Mouse (Mus musculus) embryonic facial prominence, embryonic 13.5 days (tissue): Measurements from ENCODE around the gene Anapc15. TPM values are rescaled to one million over a fixed set of nuclear protein-coding genes. Genes with fewer than 3 reads are reported as not detected.
"Not testable (repeated sequence)": the region's sequence is repeated elsewhere in the genome, so short reads cannot be mapped to it uniquely, and the experiment has no call there.

ENCODE experiments used
- ATAC-seq: fragments of 200-750 bp; cut with Nextera tagmentation; 2 replicates; pipeline ENCODE4 v1.8.0; 2017; ENCODE audit warnings: low read depth; ENCODE audit not compliant: insufficient number of reproducible peaks, insufficient read depth, low FRiP score, low TSS enrichment
- H3K27ac ChIP-seq: fragments of 300-500 bp; sonication (generic); 2 replicates; pipeline ENCODE4 v1.5.1; 2015; ENCODE audit warnings: moderate library complexity, mild to moderate bottlenecking, inconsistent platforms
- H3K27me3 ChIP-seq: fragments of 300-500 bp; sonication (generic); 2 replicates; pipeline ENCODE4 v1.6.1; 2015; ENCODE audit warnings: mild to moderate bottlenecking, inconsistent platforms
- H3K36me3 ChIP-seq: fragments of 300-500 bp; sonication (generic); 2 replicates; pipeline ENCODE4 v1.6.1; 2015; ENCODE audit warnings: mild to moderate bottlenecking, inconsistent platforms
- H3K4me1 ChIP-seq: fragments of 300-500 bp; sonication (generic); 2 replicates; pipeline ENCODE4 v1.6.1; 2015; ENCODE audit warnings: inconsistent platforms
- H3K4me2 ChIP-seq: fragments of 300-500 bp; sonication (generic); 2 replicates; pipeline ENCODE4 v1.6.1; 2015; ENCODE audit warnings: moderate library complexity, mild to moderate bottlenecking, inconsistent platforms
- H3K4me3 ChIP-seq: fragments of 300-500 bp; sonication (generic); 2 replicates; pipeline ENCODE4 v1.5.1; 2015; ENCODE audit warnings: mild to moderate bottlenecking, inconsistent platforms
- H3K9ac ChIP-seq: fragments of 300-500 bp; sonication (generic); 2 replicates; pipeline ENCODE4 v1.6.1; 2015; ENCODE audit warnings: mild to moderate bottlenecking, inconsistent platforms
- H3K9me3 ChIP-seq: fragments of 300-500 bp; sonication (generic); 2 replicates; pipeline ENCODE4 v1.6.1; 2016; ENCODE audit warnings: inconsistent platforms
- WGBS: fragments of 180-500 bp; shearing (Covaris S2); methylation state at CpG from one replicate; pipeline ENCODE4 v1.1.7; 2015; ENCODE audit warnings: mixed read lengths; 5-methylcytosine and 5-hydroxymethylcytosine counted together
- microRNA-seq: library from miRNA; unstranded; fragments of <30 nt; microRNA quantifications from one replicate; pipeline ENCODE4, GENCODE M21; 2016
- polyA plus RNA-seq: library from polyadenylated mRNA; unstranded; fragments of >200 nt; fragmentation: Nextera tagmentation; extraction: Ambion mirVana; gene quantifications from 2 replicates; pipeline ENCODE4 v1.2.1, GENCODE M21; 2015

The Anapc15 gene
- polyA plus RNA-seq, 1 experiment from 2014 or later = 73.4 TPM

DNA sequence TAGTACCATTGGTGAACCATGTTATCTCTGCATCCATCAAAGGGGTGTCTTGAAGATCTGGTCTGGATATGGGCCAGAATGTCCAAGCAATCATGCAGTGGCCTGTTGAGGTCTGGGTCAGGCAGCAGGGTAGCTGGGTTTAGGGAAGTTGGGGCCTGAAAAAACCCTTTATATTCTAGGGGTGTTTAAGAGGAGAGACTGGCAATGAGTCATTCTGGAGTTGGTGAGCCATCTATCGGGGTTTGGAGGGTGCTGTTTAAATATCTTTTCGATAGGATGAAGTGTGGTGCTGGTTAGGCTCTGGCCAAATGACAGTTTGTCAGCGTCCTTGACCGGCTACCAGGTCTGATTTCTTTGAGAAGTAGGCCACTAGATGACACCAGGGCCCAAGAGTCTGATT is 72.4 kb downstream of the Anapc15 start:
- ATAC-seq = no peak
- H3K9ac ChIP-seq = no peak overlapping the region; the same call in 1 of the 2 replicates
- WGBS = 97% methylated on average over 4 of the region's 4 CpGs

DNA sequence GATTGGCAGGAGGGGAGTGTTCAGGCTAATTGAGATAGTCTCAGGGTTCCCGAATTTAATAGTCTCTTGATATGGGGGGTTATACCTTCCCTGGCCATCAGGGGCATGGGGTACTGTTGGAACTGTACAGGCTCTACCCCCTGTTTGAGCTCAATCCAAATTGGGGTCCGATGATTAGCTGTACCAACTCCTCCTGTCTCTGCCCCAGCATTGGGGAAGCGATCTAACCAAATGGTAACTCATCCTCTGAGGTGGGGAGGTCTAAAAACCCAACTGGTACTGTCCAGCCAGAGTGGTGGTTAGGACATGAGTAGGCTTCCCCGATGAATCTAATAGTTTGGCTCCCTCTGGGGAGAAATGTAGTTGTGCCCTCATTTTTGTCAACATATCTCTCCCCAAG is 73.5 kb downstream of the Anapc15 start:
- no peaks in the 10 kb centered on the region for H3K27me3 ChIP-seq
- 96% methylated on average over 4 of the region's 4 CpGs for WGBS
- no peak overlapping the region for H3K27ac ChIP-seq
- H3K4me1 ChIP-seq = peaks cover 21% of the 10 kb centered on the region
- H3K4me3 ChIP-seq = no peak overlapping the region
- no peak overlapping the region for H3K9ac ChIP-seq
- H3K4me2 ChIP-seq = no peak overlapping the region
- ATAC-seq = no peak
- H3K9me3 ChIP-seq = no peaks in the 10 kb centered on the region
- H3K36me3 ChIP-seq = peaks cover 10% of the 10 kb centered on the region

More for the DNA sequence above, 72.4 kb downstream of the Anapc15 start:
- peaks cover 21% of the 10 kb centered on the region for H3K4me1 ChIP-seq
- H3K27me3 ChIP-seq = no peaks in the 10 kb centered on the region
- no peak overlapping the region for H3K4me3 ChIP-seq
- H3K4me2 ChIP-seq = no peak overlapping the region
- H3K36me3 ChIP-seq = peaks cover 10% of the 10 kb centered on the region
- no peak overlapping the region for H3K27ac ChIP-seq
- no peaks in the 10 kb centered on the region for H3K9me3 ChIP-seq

DNA sequence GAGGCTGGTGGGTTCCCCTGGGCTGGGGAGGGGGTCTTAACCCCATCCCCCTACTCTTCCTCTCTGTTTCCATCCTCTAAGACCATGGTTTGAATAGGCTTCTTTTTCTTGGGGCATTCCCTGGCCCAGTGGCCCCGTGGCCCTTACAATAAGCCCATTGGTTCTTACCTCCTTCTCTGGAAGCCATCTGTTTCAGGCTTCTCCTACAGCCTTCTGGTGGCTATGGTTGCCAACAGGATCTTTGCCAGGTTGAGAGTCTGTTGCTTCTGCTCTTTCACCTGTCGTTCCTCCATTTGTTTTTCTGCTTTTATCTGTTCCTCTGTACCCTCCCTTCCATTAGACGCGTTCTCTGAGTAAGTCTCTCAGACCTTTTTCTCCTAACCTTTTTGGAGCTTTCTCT is 74.1 kb downstream of the Anapc15 start:
- H3K36me3 ChIP-seq = peaks cover 10% of the 10 kb centered on the region
- H3K4me1 ChIP-seq = peaks cover 18% of the 10 kb centered on the region
- 97% methylated on average over 4 of the region's 4 CpGs for WGBS
- H3K9ac ChIP-seq = no peak overlapping the region
- no peak for ATAC-seq
- no peak overlapping the region for H3K27ac ChIP-seq
- H3K4me3 ChIP-seq = no peak overlapping the region
- no peaks in the 10 kb centered on the region for H3K9me3 ChIP-seq
- H3K27me3 ChIP-seq = no peaks in the 10 kb centered on the region
- no peak overlapping the region for H3K4me2 ChIP-seq

DNA sequence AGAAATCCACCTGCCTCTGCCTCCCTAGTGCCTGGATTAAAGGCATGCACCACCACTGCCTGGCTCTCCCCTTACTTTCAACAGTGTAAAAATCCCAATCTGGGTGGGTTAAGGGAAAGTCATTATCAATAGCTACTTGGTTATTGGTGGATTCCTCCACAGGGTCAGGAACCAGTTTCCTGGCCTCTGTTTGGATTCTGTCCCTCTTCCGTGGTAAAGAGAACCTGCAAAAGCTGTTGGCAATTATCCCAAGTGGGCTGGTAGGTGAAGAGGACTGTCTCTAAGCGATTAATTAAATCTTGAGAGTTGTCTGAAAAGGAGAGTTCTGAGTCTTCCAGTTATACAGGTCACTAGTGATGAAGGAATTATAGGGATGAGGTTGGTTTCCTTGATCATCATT is 74.8 kb downstream of the Anapc15 start:
- Histone ChIP-seq H3K4me3 (no peak overlapping the region), H3K27me3 (no peaks in the 10 kb centered on the region), H3K36me3 (peaks cover 10% of the 10 kb centered on the region), H3K4me1 (peaks cover 14% of the 10 kb centered on the region), H3K27ac (no peak overlapping the region), H3K9me3 (no peaks in the 10 kb centered on the region), H3K4me2 (no peak overlapping the region), H3K9ac (no peak overlapping the region)
- WGBS = 84% methylated on average over 2 of the region's 2 CpGs
- no peak for ATAC-seq

DNA sequence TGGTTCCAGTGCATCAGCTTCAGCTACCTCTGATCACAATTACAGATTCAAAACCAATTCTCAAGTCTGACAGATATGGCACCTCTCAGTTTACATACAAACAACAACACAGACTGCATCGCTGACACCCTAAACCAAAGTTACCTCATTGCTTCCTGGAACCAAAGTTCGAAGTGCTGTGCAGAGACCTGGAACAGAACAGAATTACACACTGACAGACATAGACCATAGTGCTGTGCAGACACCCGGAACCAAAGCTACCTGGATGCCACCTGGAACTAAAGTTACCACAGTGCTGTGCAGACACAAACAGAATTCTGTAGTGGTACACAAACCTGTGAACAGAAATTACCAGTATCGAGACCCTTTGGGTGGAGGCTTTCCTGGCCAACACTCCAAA is 76.2 kb downstream of the Anapc15 start:
- ATAC-seq = no peak
- Histone ChIP-seq H3K4me3 (no peak overlapping the region), H3K27ac (no peak overlapping the region), H3K4me1 (peaks cover 13% of the 10 kb centered on the region), H3K9me3 (no peaks in the 10 kb centered on the region), H3K27me3 (no peaks in the 10 kb centered on the region), H3K4me2 (no peak overlapping the region), H3K36me3 (peaks cover 10% of the 10 kb centered on the region), H3K9ac (no peak overlapping the region)
- WGBS = 90% methylated on average over 4 of the region's 4 CpGs

DNA sequence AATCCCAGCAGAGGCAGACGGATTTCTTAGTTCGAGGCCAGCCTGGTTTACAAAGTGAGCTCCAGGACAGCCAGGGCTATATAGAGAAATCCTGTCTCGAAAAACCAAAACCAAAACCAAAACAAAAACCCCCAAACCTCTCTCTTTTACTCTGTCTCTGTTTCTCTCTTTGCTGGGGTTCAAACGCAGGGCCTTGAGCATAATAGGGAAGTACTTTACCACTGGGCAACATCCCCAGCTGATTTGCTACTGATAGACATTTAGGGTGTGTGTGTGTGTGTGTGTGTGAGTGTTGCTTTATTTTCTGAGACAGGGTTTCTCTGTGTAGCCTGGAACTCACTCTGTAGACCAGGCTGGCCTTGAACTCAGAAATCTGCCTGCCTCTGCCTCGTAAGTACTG is 85.5 kb downstream of the Anapc15 start:
- WGBS = 93% methylated on average over 5 of the region's 5 CpGs
- not testable (repeated sequence) for H3K9me3 ChIP-seq

More for the DNA sequence above, 85.5 kb downstream of the Anapc15 start:
- H3K36me3 ChIP-seq, H3K4me3 ChIP-seq, H3K27me3 ChIP-seq, ATAC-seq, H3K4me1 ChIP-seq, H3K4me2 ChIP-seq, H3K9ac ChIP-seq, H3K27ac ChIP-seq: not testable (repeated sequence)

Small RNA genes within 50 kb of the gene (microRNA-seq; reads per million reads assigned to microRNA genes)
- not detected for gene Gm22655

Other genes starting within 250 kb of the Anapc15 start
- gene Clpb, start 200.1 kb upstream of the Anapc15 start, polyA plus RNA-seq = 40.4 and 45.8 TPM in 2 replicates
- gene Phox2a, start 45.4 kb upstream of the Anapc15 start, polyA plus RNA-seq = 0.43 TPM in 1 of 2 replicates, not detected in the other
- gene Inppl1, start 25.5 kb upstream of the Anapc15 start, polyA plus RNA-seq = 44.6 and 44.8 TPM in 2 replicates
- 1.5 and 1.9 TPM in 2 replicates for gene Folr2, start 6.5 kb upstream of the Anapc15 start, polyA plus RNA-seq
- gene Folr1, start 7.1 kb downstream of the Anapc15 start, polyA plus RNA-seq = 0.25 TPM in 1 of 2 replicates, not detected in the other
- gene Lamtor1, start 42.2 kb downstream of the Anapc15 start, polyA plus RNA-seq = 157 and 168 TPM in 2 replicates
- gene Tomt, start 42.6 kb downstream of the Anapc15 start, polyA plus RNA-seq = 0.51 and 0.59 TPM in 2 replicates
- gene Lrrc51, start 70.2 kb downstream of the Anapc15 start, polyA plus RNA-seq = 7.3 and 8.3 TPM in 2 replicates
- gene Numa1, start 70.4 kb downstream of the Anapc15 start, polyA plus RNA-seq = 90.9 and 92.0 TPM in 2 replicates
- gene Il18bp, start 155.0 kb downstream of the Anapc15 start, polyA plus RNA-seq = 3.3 TPM in 2 replicates
- 31.2 and 33.3 TPM in 2 replicates for gene Rnf121, start 201.8 kb downstream of the Anapc15 start, polyA plus RNA-seq
- 45.4 and 47.8 TPM in 2 replicates for gene Xndc1, start 201.8 kb downstream of the Anapc15 start, polyA plus RNA-seq
- gene Xntrpc, start 202.0 kb downstream of the Anapc15 start, polyA plus RNA-seq = 1.6 and 2.7 TPM in 2 replicates
- 0.56 TPM in 1 of 2 replicates, not detected in the other for gene Trpc2, start 219.4 kb downstream of the Anapc15 start, polyA plus RNA-seq
- 1.4 and 2.0 TPM in 2 replicates for gene Art1, start 238.0 kb downstream of the Anapc15 start, polyA plus RNA-seq
- gene Art5, start 245.8 kb downstream of the Anapc15 start, polyA plus RNA-seq = 1.2 and 1.8 TPM in 2 replicates